Mouse (Mus musculus): ENCODE data around the gene Efcab7.

Gene Efcab7

DNA sequence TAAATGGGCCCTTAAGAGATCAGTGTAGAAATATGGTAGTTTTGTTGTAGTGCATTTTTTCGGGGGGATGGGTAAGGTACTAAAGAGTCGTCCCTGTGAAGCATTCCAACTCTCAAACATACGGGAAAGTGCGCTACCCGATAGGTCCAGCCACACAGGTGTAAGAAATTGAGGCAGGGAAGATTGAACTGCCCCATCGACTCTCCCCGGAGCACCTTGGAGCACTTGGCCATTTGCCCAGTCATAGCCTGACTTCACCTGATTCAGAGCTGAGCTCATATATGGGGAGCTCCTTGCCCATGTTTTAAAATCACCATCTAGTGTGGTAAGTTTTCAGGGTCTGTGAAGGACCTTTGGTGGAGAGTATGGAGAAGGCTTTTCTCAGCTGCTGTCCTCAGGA is 105.9 kb downstream of the Efcab7 start:
- POLR2A ChIA-PET, result no interaction called here
- CTCF ChIA-PET, result no interaction called here

GRCm38 (mm10) chr4:99936278-99936677 is 107.3 kb downstream of the Efcab7 start:
- CTCF ChIA-PET, result no interaction called here

DNA sequence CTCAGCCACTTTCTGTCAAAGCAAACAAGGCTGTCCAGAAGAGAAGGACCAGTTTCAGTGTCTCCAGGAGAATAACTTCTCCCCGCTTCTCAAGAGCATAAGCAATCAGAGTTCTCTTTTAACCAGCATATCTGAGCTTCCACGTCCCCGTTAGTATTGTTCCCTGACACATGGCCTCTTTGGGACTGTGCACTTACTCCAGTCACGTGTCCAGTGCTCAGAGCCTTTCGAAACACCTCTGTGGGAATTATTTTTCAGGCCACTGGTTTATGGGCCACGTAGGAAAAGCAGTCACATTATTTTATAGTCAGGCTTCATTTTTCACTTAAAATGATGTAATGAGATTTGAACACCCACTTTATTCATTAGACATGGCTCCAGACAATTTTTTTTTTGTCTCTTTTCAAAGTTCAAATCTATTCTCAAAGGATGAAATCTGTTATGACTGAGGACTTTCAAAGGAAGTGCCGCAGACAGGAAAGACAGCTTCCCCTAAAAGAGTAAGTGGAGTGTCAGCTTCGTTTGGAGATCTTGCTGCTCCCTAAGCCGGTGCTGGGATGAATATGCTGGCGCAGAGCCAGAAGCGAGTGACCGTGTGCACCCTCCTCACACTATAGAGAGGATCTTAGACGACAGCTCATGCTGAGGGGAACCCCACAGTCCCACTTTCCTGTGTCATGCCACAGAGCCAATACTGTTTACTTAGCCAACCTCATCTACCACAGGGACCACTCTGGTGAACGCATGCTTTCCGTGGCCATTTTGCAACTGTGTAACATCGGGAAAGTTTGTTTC is 110.9 kb downstream of the Efcab7 start:
- ChIA-PET POLR2A (no interaction called here), CTCF (no interaction called here)

More at GRCm38 (mm10) chr4:99936278-99936677, 107.3 kb downstream of the Efcab7 start:
- POLR2A ChIA-PET, result no interaction called here

DNA sequence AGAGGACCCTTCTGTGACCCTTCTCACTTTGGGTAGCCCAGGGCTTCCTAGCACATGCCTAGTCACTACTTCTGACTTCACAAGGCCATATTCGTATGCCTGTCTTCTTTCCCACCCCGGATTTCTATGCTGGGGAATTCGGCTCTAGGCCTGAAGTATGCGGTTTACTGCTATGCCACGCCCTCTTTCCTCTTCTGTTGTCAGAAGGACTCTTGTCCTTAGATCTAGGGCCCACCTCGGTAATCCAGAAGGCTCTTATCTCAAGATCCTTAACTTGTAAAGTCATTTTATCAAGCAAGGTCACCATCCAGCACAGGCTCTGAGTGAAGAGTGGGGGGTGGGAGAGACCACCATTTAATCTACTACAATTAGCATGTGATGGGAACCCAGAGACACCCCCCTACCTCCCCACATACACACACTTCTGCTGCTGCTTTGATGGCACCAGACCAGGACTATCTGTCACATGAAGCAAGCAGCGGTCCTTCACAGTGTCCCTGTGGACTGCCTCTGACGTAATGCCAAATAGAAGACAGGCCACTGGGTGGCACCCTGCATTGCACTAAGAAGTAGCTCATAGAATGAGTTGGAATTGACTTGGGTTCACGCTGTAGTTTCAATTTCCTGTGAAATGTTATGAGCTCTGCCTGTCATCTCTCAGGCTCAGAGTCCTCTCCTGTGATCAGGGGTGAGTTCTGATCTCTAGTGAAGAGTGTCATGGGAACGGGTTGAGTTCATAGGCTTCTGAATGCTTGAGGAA is 112.8 kb downstream of the Efcab7 start:
- ChIA-PET CTCF (interaction anchor here in 2 of 4 experiments (0.5 to 0.9 kb wide), 3 partner anchors 11 to 610 kb away, joined by 3 read pairs; no protein-coding TSS in a partner anchor), POLR2A (interaction anchor here (0.6 to 2.0 kb wide), 7 partner anchors 10 to 18 kb away, joined by 3 to 6 read pairs (median 3); partner anchors contain the start of genes Itgb3bp (in 1 of the 4) and Pgm1 (in 1 of the 4))

DNA sequence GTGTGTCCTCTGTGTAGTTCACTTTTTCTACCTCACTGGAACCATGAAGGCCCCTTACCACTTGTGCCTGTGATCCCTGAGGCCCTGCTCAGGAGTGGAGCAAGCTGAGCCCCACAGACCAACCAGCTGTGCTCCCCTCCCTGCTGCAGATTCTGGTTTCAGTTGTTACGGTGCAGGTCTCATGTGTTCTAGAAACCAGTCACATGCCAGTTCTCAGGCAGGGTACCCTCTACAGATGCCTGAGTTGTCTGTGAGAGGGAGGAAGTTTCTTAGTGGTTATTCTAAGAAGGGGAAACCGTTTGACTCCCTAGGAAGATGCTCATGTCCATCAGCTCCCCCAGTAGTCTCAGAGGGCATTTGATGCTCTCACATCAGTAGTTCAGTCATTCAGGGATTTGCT is 115.6 kb downstream of the Efcab7 start:
- ChIA-PET CTCF (no interaction called here), POLR2A (no interaction called here)

- ChIA-PET POLR2A (no interaction called here), CTCF (no interaction called here)
These were observed 116.0 kb downstream of the Efcab7 start for GRCm38 (mm10) chr4:99945011-99945410.

- ChIA-PET CTCF (interaction anchor here in 2 of 4 experiments (0.6 to 1.4 kb wide), 2 partner anchors 82 to 290 kb away, joined by 5 read pairs; no protein-coding TSS in a partner anchor), POLR2A (no interaction called here)
These were observed 117.5 kb downstream of the Efcab7 start for GRCm38 (mm10) chr4:99946516-99946915.

DNA sequence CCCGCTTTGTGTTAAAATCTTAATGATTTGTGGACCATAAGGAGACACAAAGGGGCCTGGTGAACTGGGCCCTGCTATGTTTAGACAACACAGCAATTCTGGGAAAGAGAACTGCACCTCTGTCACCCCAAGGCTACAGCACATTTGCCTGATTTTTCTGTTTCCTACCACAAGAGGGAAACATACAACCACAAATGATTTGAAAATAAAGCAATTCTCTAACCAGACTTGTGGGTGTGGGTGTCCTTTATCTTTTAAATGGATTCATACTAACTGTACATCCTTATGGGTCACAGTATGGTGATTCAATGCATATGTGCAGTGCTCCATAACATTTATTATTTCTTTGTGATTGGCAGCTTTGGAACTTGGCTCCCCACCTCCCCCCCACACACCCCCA is 118.2 kb downstream of the Efcab7 start:
- POLR2A ChIA-PET, result no interaction called here
- CTCF ChIA-PET, result interaction anchor here in 2 of 4 experiments (0.7 to 1.4 kb wide), 2 partner anchors 82 to 492 kb away, joined by 3 to 5 read pairs; no protein-coding TSS in a partner anchor

DNA sequence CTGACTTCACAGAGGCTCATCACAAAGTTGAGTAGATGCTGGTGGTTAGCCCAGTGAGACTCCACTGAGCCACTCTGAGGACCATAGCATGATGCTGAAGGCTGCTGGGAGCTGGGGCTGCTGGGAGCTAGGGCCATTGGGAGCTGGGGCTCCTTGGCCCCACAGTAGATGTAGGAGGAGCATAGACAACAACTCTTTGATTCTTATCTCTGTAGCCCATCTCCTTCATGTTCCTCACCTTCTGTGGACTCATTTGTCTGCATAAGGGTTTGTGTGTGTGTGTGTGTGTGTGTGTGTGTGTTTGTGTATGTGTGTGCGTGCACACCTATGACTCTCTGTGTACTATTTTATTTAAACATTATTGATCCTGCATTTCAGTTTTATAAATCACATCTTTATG is 118.9 kb downstream of the Efcab7 start:
- CTCF ChIA-PET, result interaction anchor here in 1 of 4 experiments (0.7 kb wide), 1 partner anchor 493 kb away, joined by 3 read pairs; no protein-coding TSS in a partner anchor
- POLR2A ChIA-PET, result no interaction called here

DNA sequence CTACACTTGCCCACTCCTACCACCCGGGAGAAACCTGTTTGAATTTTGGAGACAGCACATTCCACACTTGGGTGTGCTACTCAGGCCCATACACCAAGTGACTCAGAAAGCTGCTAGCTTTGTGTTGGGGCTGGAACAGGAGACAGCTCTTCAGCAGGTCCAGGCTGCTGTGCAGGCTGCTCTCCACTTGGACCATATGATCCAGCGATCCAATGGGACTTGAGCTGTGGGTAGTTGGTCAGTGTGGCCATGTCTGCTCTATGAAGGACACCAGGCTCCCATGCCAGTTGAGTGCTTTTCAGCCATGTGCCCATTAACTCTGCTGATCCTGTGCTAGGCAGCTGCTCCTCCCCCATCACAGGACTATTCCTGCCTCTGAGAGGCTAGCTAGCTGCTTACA is 124.9 kb downstream of the Efcab7 start:
- POLR2A ChIA-PET, result interaction anchor here in 1 of 4 experiments (1.0 kb wide), 1 partner anchor 12 kb away, joined by 3 read pairs; no protein-coding TSS in a partner anchor
- CTCF ChIA-PET, result no interaction called here

DNA sequence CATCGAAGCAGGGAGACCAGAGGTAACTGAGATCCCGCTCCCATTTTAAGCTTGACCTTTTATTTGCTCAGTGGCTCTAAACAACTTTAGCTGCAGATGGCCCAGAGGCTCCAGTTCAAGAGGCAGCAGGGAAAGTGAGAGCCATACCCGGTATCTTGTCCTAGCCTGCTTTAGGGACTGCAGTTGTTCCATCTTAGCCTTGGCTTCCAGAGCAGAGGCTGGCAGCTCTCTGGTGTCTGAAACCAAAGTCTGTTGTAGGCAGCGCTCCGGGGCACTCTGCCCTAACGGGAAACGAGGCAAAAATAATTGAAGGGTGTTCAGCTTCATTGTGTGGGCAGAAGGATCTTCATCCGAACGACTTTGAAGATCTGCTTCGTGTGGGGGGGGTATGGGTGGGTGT is 126.4 kb downstream of the Efcab7 start:
- ChIA-PET CTCF (no interaction called here), POLR2A (interaction anchor here in 1 of 4 experiments (0.6 kb wide), 1 partner anchor 272 kb away, joined by 3 read pairs; no protein-coding TSS in a partner anchor)

DNA sequence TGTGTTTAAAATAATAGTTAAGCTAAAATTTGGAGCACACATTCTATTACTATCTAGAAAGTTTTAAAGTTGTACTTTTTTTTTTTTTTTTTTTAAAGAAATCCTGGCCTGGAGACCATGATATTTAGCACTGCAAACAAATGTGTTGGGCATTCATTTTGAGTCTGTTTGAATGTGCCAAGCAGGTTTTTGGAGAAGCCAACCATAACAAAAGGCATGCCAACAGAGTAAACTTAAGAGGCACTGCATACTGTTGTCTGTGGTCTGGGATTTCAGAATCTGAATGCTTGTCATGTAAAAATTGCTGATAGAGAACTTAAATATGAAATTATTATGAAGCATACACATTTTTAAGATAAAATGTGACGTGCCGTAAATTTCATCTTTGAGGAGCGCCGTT is 128.2 kb downstream of the Efcab7 start:
- ChIA-PET CTCF (interaction anchor here in 2 of 4 experiments (0.6 to 0.7 kb wide), 3 partner anchors 9 to 75 kb away, joined by 3 to 9 read pairs (median 5); no protein-coding TSS in a partner anchor), POLR2A (interaction anchor here in 2 of 4 experiments (0.6 to 1.3 kb wide), 2 partner anchors 21 to 28 kb away, joined by 3 to 4 read pairs; partner anchors contain the start of gene Pgm1 (in 1 of the 2))

- ChIA-PET POLR2A (interaction anchor here in 1 of 4 experiments (1.0 kb wide), 1 partner anchor 28 kb away, joined by 3 read pairs; no protein-coding TSS in a partner anchor), CTCF (no interaction called here)
These were observed 129.3 kb downstream of the Efcab7 start for GRCm38 (mm10) chr4:99958084-99958815.

- ChIA-PET CTCF (interaction anchor here in 1 of 4 experiments (0.8 kb wide), 1 partner anchor 49 kb away, joined by 3 read pairs; no protein-coding TSS in a partner anchor), POLR2A (interaction anchor here in 2 of 4 experiments (0.7 to 1.2 kb wide), 2 partner anchors 17 to 30 kb away, joined by 3 read pairs; partner anchors contain the start of genes Itgb3bp (in 1 of the 2) and Pgm1 (in 1 of the 2))
These were observed 130.3 kb downstream of the Efcab7 start for GRCm38 (mm10) chr4:99959308-99959707.

All from embryonic stem cell, embryonic (primary cell).